Comparison of ENCODE assay signal across 8 mouse cellular contexts in genomic region chr8:105554087-105554486, GRCm38 (mm10). TPM values are rescaled to one million over a fixed set of nuclear protein-coding genes. Genes with fewer than 3 reads are reported as not detected.
DNase-seq lines count a peak whose midpoint lies in the region; ATAC-seq and TF ChIP-seq lines count a peak whose summit lies in the region.

No protein-coding gene starts in this region.

- no peak overlapping the region for H3K9ac ChIP-seq in limb, embryonic 14.5 days (ENCODE audit: low read depth, low read length, severe bottlenecking)
- no peak overlapping the region for H3K9ac ChIP-seq in midbrain, embryonic 15.5 days

- H3K27me3 ChIP-seq in limb, embryonic 14.5 days (ENCODE audit: control insufficient read depth, insufficient read depth, low read length) = no peaks in the 10 kb centered on the region
- no peaks in the 10 kb centered on the region for H3K27me3 ChIP-seq in midbrain, embryonic 15.5 days (replicated peaks)

- H3K4me1 ChIP-seq in limb, embryonic 14.5 days (ENCODE audit: control insufficient read depth, insufficient read depth, low read length) = no peaks in the 10 kb centered on the region
- H3K4me1 ChIP-seq in midbrain, embryonic 15.5 days = no peaks in the 10 kb centered on the region

- H3K4me3 ChIP-seq in limb, embryonic 14.5 days (replicated peaks; ENCODE audit: low read length) = no peak overlapping the region
- no peak overlapping the region for H3K4me3 ChIP-seq in midbrain, embryonic 15.5 days

- no peak overlapping the region for H3K4me2 ChIP-seq in limb, embryonic 14.5 days (replicated peaks; ENCODE audit: low read depth, low read length, severe bottlenecking)
- no peak overlapping the region for H3K4me2 ChIP-seq in midbrain, embryonic 15.5 days

- no peak for TF ChIP-seq POLR2A in limb, embryonic 14.5 days (IDR thresholded peaks at IDR 0.05; ENCODE audit: borderline replicate concordance, extremely low read depth, insufficient read depth, insufficient read length)

- peak; percentile 59; the same call in 1 of the 2 replicates for ATAC-seq in limb, embryonic 14.5 days (ENCODE audit: low FRiP score, low read depth)
- ATAC-seq in midbrain, embryonic 15.5 days (replicated peaks) = 0 out of 2 replicates have a peak, but pooled peaks have one; percentile 21

- peaks cover 4% of the 10 kb centered on the region for H3K36me3 ChIP-seq in limb, embryonic 14.5 days (ENCODE audit: control insufficient read depth, insufficient read depth, low read length)
- 0 out of 2 replicates have a peak, but pooled peaks cover 3% of the 10 kb centered on the region for H3K36me3 ChIP-seq in midbrain, embryonic 15.5 days (replicated peaks)

- no peak overlapping the region for H3K27ac ChIP-seq in limb, embryonic 14.5 days (replicated peaks; ENCODE audit: low read depth, low read length)
- no peak overlapping the region for H3K27ac ChIP-seq in midbrain, embryonic 15.5 days

- H3K9me3 ChIP-seq in limb, embryonic 14.5 days (ENCODE audit: control insufficient read depth, low read length) = no peaks in the 10 kb centered on the region
- H3K9me3 ChIP-seq in midbrain, embryonic 15.5 days = no peaks in the 10 kb centered on the region

- peak; percentile 66 to 73 for DNase-seq in B cell, adult 2 months
- peak; percentile 84 for DNase-seq in NIH3T3 (ENCODE audit: low read depth)
- DNase-seq in cerebellum, postnatal 36 days = peak; percentile 64 to 73
- DNase-seq in heart, adult 8-10 months (ENCODE audit: low spot score) = peak; percentile 81
- DNase-seq in kidney, adult 11 months = peak; percentile 50
- peak; percentile 62 for DNase-seq in limb, embryonic 14.5 days (ENCODE audit: low spot score)
- DNase-seq in thymus, postnatal 25 days = peak; percentile 52

RNA-seq across cellular contexts. Expression of gene Atp6v0d1, which starts 11.8 kb away (rescaled TPM):
- total RNA-seq in heart, adult 8-10 months (2022) = 10 to 100 TPM; 41.6 to 53.8 (median 51.7) TPM
- 98.9 and 105 TPM in 2 replicates for polyA plus RNA-seq in limb, embryonic 14.5 days (2012; rRNA removed)
- 91.2 and 93.2 TPM in 2 replicates for polyA plus RNA-seq in limb, embryonic 14.5 days (2014; fragmentation: Nextera tagmentation; extraction: Ambion mirVana)
- polyA plus RNA-seq in midbrain, embryonic 15.5 days (2015; fragmentation: Nextera tagmentation; extraction: Ambion mirVana) = 234 and 240 TPM in 2 replicates

RNA-seq across cellular contexts. Expression of gene Hsd11b2, which starts 35.5 kb away (rescaled TPM):
- under 1 TPM in 1 of 4 experiments, not detected in 3; 0.22 TPM for total RNA-seq in heart, adult 8-10 months (2022)
- polyA plus RNA-seq in limb, embryonic 14.5 days (2012; rRNA removed) = 3.3 and 6.4 TPM in 2 replicates
- 1.7 and 2.2 TPM in 2 replicates for polyA plus RNA-seq in limb, embryonic 14.5 days (2014; fragmentation: Nextera tagmentation; extraction: Ambion mirVana)
- polyA plus RNA-seq in midbrain, embryonic 15.5 days (2015; fragmentation: Nextera tagmentation; extraction: Ambion mirVana) = 4.7 and 4.9 TPM in 2 replicates

RNA-seq across cellular contexts. Expression of gene Ripor1, which starts 51.0 kb away (rescaled TPM):
- total RNA-seq in heart, adult 8-10 months (2022) = 10 to 100 TPM; 45.5 to 50.0 (median 47.4) TPM
- polyA plus RNA-seq in limb, embryonic 14.5 days (2012; rRNA removed) = 25.0 and 34.3 TPM in 2 replicates
- polyA plus RNA-seq in limb, embryonic 14.5 days (2014; fragmentation: Nextera tagmentation; extraction: Ambion mirVana) = 18.7 and 22.1 TPM in 2 replicates
- 35.4 and 36.5 TPM in 2 replicates for polyA plus RNA-seq in midbrain, embryonic 15.5 days (2015; fragmentation: Nextera tagmentation; extraction: Ambion mirVana)

RNA-seq across cellular contexts. Expression of gene Zdhhc1, which starts 57.4 kb away (rescaled TPM):
- 10 to 100 TPM; 13.0 to 15.3 (median 13.5) TPM for total RNA-seq in heart, adult 8-10 months (2022)
- polyA plus RNA-seq in limb, embryonic 14.5 days (2012; rRNA removed) = 72.3 and 90.2 TPM in 2 replicates
- polyA plus RNA-seq in limb, embryonic 14.5 days (2014; fragmentation: Nextera tagmentation; extraction: Ambion mirVana) = 36.8 and 42.9 TPM in 2 replicates
- 36.5 and 39.9 TPM in 2 replicates for polyA plus RNA-seq in midbrain, embryonic 15.5 days (2015; fragmentation: Nextera tagmentation; extraction: Ambion mirVana)
